Mouse (Mus musculus): ENCODE results near the gene 1700020L24Rik.

DNA sequence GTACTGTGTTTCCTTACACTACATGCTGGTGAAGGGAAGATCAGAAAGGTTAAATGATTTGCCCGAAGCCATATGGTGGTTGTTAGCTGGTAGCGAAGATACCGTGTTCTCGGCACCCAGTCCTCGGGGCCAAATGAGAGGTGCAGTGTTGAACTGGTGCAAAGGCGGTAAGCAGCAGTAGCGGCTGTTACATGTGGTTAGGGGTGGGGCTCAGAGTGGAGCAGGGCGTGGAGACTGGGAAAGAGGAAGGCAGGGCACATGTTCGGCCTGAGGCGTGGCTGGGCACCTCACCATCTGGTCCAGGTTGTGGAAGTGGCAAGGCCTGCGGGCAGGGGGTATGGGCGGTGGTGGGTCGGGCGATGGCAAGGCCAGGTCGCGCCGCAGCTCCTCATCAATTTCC is 10.5 kb upstream of the 1700020L24Rik start:
- TF ChIP-seq TCF12 (IDR thresholded peaks at IDR 0.05; ENCODE audit: low read depth, low read length): peak; percentile 23; the same call in 1 of the 2 replicates
- no peak for TF ChIP-seq CTCF (IDR thresholded peaks at IDR 0.05 in 2 of 3, conservative IDR thresholded peaks at IDR 0.05 in 1 of 3; ENCODE audit: control insufficient read depth in 1 of 3, insufficient read depth in 1 of 3, low read depth in 2 of 3, low read length in 3 of 3, poor library complexity in 1 of 3, severe bottlenecking in 1 of 3)
- peak; percentile 96 for TF ChIP-seq MAX (IDR thresholded peaks at IDR 0.05; ENCODE audit: low read length)
